Mouse (Mus musculus) ES-CJ7 (cell line): ENCODE results near the gene Ctnnbl1.

ENCODE experiments used
- DNase-seq: peaks from one replicate; pipeline ENCODE4 v3.0.0; 2011; ENCODE audit warnings: low read depth, low spot score

Ctnnbl1 gene

DNA sequence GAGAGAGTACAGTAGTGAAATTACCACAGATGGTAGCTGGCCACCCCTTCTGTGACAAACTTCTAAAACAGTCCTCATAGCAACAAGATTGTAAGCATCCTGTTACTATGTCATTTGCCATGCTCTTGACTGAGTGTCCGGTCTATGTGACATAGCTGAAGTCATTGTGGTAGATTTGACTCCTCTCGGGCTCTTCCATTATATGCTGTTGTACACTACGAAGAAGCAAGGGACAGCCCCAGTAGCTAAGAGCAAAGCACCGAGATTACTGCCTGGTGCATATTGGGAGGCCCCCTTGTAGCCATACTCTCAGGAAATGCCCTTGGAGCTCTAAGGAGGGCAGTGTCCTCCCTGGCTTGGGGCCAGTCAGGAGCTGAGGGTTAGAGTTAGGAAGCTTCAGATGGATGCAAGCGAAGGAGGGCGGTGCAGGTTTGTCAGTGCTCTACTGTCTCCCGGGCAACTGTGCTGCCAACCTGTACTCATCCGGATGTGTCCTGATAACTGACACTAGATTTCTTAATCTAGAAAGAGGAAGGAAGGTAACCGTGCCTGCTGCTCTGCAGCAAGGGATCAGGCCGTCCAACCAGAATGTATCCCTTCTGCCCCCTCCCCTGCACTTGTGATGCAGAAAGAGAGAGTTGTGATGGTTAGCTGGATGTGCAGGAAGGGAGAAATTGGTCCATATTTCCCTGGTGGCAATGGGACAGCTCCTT is 55.8 kb downstream of the Ctnnbl1 start:
- DNase-seq: no peak

DNA sequence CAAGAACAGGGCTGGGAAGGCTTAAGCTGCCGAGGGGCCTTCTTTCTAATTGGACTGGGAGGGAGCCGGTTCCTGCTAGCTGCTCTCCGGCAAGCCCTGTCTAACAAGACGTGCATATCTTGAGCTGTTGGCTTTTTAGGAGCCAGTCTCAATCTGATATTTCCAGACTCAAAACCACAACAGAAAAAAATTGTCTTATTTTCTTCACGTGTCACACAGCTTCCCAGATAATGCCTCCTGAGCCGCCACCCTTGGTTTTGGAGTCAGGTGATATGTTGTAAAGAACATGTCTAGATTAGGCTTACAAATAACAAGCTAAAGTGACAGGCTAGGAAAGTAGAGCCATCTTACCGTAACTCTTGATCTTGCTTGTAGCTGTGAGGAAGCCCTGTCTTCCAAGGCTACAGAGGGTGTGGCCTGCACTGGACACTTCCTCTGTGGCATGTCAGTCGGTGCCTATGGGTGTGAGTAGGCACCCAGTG is 56.7 kb downstream of the Ctnnbl1 start:
- DNase-seq: no peak

DNA sequence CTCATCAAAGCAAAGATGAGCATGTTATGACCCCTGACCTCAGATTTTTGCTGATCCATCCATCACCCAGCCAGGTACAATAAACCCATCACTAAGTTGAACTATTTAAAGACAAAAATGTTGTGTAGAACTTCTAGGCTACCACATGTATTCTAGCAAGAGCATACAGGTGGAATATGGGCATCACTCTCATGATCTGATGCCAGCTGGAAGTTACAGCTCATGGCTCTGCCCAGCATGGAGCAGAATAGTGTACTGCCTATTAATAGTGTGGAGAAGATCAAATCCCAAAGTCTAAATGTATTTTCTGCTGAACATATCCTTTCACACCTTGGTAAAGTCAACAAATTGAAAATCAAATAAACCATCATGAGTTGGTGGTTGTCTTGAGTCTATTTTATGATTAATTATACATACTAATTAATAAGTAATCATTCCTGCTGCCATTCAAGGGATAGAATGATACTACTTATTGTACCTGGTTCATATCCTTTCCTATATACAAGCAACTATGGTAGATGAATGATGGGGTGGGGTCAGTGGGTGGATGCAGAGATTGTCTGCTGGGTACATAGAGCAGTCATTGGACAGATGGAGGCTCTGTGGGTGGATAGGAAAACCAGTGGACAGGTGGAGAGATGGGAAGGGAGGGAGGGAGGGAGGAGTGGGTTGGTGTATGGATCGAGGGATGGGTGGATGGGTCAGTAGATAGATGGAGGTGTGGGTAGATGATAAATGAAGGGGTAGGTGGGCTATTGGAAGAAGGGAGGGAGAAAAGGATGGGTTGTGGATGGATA is 58.6 kb downstream of the Ctnnbl1 start:
- no peak for DNase-seq

DNA sequence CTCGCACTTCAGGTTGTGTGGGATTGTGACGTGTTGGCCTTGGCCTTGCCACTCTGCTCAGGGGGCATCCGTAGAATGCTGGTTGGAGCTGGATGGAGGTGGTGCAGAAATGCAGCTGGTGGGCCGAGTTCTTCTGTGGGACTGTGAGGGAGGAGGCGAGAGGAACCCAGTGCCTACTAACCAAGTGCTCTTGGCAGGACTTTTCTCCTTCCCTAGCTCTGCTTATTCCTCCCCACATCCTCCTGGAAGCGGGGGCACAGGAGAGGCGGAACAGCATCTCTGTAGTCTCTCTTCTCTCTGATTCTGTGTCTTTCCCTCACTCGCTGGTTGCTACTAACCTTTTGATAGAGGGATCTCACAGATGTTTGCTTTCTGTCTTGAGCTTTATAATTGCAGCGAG is 62.3 kb downstream of the Ctnnbl1 start:
- DNase-seq: no peak

DNA sequence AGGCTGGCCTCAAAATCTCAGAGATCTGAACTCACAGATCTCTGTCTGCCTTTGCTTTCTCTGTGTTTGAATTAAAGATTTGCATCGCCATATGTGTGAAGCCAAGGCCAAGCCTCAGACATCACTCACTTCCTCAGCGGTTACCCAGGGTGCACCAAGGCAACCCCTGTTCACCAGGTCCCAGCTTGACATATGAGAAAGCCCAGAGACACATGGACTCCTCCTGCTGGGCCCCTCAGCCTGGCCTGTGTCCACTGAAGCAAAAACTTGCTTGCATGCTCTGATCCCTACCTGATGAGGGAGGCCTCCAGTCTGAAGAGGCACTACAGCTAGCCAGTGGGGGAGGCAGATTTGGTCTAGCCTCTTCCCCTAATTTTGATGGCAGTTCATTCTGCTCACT is 63.1 kb downstream of the Ctnnbl1 start:
- no peak for DNase-seq

DNA sequence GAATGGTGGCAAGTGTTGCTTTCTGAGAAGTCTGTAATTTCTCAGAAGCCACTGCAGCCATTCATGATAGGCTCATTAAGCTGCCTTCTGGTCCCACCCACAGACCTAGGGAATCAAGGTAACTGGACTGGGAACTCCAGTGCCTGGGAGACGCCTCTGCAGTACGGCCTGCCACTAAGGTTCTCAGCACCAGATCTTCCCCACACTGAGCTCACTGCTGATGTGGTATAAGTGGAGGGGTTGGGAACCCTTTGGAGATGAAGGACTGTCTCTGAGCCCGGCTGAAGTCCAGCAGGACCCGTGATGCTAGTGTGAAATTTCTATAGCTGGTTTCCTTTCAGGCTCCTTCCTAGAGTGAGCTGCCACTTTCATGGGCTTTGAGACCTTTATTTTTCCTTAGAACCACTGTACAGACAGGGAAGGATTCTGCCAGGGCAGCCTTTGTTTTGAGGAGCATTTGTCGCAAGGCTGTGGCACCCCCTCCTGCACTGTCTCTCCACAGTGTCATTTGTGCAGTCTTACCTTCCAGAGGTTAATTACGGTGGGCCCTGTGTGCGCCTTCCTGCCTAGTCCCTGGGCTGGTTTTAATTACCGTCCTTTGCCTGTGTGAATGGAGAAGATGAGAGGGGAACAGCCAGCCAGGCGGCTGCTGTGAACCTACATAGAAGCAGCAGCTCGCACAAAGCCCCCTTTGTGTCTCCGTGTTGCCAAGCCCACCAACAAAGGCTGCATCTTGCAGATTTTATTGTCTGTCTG is 63.7 kb downstream of the Ctnnbl1 start:
- DNase-seq: no peak

DNA sequence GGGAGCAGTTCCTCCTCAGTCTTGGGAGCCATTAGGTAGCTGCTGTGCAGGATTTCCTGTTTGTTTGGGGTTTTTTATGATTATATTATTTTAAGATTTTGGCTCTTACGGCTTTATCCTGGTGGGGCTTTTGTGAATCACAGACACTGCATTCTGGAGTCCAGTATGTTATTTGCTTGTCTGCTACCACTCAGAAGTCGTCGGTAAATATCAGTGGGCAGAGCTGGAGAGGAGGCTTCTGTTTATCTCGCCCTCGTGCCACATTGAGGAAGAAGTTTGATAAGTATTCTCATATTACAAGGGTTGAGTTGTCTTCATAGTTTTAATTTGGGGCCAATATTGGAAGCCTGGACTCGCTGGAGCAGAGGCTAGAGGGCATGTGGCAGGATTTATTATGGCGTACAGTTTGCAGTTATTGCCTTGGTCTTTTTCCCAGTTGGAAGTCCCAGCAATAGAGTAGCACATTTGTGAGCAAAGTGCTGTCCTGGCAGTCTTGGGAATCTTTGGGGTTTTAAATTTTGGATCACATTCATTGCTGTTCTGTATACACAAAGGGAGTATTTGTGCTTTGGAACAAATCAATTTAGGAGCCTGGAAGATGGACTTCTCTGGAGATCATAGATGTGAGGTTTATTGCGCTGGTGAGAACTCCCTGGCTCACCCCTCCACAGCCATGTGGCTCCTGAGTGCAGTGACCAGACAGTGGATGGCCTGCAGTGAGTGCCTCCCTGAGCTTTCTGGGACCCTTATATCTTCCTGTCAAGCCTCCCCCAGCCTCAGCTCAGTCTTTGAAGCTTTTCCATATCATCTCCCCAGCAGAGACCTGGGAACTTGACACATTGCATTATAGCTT is 64.5 kb downstream of the Ctnnbl1 start:
- no peak for DNase-seq

DNA sequence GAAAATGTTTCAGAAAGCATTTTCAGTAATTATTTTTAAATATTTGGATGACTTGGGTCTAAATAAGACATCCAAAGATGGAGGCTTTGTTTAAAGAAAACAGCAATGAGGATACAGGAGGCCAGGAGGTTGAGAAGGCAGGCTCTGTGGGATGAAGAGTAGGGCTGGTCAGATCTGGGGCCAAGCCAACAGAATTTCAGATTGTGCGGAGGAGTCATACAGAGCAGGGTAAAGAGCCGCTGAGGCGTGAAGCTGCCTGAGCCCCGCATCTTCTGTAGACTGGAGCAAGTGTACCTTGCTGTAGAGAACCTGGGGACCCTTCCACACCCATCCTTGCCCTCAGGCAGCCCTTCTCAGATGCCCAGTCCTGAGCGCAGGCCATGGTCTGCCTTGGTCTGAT is 65.5 kb downstream of the Ctnnbl1 start:
- DNase-seq: no peak

DNA sequence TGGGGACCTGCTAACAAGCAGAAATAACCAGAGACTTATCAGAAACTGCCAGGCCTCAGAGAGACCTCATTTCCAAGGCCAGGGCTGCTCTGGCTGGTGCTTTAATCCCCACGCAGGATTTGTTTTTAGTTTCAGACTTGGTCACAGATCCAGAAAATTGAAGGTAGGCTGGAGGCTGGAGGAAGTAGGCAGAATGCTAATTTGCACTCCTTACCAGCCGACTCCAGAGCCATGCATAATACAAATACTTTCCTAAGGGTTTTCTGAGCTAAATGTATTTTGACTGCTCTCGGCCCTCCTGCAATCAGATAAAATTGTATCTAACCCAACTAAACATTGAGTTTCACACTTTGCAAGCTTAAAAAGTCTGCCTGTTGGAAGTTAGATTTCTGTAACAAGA is 67.2 kb downstream of the Ctnnbl1 start:
- no peak for DNase-seq

DNA sequence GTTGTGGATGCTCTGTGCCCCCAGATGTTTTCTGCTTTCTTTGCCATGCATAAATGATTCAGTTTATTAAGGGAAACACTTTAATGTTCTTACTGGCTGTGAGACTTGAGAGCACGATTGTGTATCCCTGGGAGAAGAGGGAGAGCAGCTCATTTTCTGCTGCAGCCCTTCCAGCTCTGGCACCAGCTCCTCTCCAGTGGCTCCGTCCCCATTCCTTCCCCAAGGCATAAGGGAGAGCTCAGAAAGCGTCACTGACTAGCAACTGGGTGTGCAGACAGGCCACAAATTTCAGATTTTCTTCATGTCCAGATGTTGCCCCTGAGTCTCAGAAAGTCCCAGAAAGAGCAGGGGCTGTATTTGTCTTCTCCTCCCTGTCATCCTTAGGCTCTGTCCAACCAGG is 67.9 kb downstream of the Ctnnbl1 start:
- DNase-seq: no peak

DNA sequence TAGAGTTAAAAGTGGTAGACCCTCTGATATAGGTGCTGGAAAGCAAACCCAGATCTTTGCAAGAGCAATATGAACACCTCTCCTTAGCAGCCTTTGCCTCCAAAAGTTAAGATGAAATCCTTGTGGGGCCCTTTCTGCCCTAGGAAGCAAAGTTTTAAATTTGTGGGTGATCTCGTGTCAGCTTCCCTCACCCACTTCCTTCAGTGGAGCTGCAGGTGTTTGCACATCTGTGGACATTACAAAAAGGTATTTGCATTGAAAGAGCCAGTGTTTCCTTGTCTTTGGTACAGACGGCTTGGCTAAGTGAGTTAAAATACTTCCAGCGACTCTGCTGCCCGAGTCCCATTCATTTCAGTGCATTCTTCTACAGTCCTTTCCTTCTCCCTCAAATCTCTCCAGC is 69.9 kb downstream of the Ctnnbl1 start:
- no peak for DNase-seq

DNA sequence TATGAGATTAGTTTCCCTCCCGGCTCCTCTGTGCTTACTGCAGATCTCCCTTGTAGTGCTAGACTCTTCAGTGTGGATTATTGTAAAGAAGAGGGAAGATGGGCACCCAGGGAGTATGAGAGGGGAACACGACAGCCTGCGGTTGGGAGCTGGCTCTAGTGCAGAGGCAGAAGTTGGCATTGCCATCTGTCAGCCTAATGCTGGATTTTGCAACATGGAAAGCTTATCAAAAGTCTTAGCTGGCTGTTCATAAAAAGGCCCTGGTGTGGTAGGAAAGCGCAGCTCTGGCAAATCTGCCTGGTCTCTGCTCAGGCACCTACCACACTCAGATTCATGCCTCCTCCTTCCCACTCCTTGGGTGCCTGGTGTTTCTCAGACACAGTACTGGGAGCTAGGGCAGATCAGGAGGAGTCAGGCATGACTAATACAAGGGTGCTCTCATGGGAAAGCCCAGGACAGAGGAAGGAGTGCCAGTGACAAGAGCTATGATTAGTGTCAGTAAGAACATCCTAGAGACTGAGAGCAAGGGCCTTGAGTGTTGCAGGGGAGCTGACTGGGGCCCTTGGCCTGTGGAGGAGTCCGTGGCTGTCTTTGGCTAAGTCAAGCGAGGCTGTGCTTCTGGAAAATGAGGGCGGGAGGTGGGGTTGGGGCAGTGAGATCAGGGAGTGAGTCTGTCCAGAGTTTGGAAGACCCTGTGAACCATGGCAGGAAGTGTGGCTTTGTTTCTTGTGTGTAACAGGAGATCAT is 70.6 kb downstream of the Ctnnbl1 start:
- DNase-seq: no peak

DNA sequence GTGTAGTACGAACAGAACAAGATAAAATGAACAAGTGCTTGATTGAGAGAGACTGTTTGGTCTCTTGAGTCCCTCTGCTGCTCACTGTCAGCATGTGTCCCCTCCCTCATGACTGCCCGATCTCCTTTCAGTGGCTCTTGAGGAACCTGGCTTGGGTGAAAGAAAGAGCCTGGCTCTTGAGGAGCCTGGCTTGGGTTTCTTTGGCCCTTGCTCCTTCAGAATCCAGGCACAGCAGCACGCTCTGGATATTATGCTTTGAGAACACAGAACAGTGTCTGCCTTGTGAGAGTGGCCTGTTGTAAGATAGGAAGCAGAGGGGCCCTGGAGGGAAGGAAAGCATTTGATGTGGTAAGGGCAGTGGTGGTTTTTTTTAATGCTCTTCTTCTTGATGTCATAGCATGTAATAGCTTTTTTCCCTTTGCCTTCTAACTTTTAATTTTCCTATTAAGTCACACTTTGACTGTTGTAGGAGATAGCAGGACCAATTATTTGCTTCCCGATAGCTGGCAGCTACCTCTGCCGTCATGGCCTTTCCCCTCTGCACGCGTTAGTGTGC is 71.2 kb downstream of the Ctnnbl1 start:
- no peak for DNase-seq

DNA sequence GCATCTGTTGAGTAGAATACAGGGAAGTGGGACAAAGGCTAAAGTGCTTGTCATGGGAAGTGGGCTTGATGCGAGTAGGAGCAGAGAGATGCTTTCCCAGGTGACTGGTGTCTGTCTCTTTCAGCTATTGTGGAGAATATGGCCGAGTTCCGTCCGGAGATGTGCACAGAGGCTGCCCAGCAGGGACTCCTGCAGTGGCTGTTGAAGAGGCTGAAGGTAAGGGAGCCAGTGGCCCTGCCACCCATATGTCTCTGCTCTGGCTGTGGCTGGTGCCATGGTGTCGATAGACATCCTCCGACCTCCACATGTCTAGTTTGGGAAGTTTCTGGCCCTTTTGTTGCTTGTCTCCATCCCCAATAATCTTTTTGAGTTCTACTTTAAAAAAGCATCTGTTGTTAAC is 72.1 kb downstream of the Ctnnbl1 start:
- no peak for DNase-seq

DNA sequence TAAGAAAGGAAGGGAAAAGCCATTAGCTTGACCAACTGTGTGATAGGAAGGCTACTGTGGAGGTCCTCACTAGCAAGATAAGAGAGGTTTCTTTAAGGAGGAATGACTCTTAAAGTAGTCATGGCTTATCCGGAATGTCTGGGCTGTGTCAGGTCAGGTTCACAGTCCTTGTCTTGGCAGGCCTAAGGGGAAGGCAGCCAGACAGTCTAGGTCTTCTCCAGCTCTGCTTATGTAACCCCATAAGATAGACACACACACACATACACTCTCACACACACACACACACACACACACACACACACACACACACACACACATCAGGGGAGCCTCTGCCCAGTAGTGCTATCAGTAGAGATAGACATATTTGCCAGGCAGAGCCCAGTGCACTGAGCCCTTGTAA is 73.5 kb downstream of the Ctnnbl1 start:
- no peak for DNase-seq

DNA sequence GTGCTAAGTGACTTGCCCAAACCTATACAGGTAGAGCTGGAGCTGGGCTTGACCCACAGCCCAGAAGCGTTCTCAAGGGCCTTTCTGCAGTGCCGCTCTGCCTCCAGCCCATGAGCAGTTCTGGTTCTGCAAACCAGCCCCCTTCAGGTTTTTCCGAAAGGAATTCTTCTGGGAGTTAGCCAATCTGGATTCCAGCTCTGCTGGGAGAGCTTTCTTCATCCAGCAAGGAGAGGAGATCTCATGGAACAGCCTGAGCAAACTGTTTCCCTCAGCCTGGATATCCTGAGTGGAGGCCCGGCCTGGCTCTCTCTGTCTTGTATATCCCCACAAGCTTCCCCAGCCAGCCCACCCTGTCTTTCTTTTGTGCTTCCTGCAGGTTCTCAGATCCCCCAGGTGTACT is 75.9 kb downstream of the Ctnnbl1 start:
- DNase-seq: no peak

DNA sequence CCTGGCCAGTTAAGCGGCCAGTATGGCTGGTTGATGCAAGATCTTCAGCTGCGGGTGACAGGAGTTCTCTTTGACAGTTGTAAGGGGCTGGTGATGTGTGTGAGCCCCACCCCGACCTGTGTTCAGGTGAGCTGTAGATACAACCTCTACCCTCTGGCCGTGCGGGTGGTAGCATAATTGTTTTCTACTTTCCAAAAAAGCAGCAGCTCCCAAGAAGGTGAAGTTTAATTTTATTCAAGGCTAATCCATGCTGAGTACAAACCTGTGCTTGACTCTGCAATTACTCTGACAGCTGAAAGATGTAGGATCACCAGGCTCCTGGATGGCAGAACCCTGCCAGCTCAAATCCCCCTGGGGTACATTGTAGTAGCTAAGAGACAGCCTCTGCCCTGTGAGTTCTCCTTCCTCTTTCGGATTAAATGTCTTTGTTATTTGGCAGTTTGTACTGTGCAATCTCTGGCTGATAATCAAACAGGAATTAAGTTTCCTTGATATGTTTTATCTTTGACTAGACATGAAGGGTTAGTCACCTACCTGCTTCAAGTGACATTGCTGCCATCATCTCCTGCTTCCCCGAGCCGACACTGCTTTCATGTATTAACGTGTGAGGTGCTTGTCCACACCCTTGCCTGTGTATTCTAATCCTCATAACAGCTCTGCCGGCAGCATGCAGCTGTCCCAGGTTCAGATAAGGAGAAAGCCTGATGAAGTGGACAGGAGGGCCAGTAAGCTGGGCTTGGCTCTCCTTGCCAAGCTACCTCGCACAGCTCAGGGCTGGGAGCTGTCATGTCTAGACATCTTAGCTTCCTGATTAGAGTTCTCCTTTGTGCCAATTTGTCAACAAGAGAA is 77.1 kb downstream of the Ctnnbl1 start:
- no peak for DNase-seq

DNA sequence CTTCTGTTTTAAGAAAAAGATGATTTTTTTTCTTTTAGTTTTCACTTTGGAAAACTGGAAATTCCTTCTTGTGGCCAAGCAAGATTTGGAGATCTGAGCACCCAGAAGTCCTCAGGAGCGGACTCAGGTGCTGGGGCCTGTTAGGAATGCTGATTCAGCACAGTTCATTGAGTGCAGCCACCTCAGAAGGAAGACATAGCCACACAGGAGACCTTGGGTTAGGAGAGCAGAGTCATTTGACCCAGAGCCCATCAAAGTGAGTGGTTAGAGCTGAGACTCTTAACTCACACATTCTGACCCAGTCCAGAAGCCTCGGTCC is 77.7 kb downstream of the Ctnnbl1 start:
- DNase-seq: no peak

DNA sequence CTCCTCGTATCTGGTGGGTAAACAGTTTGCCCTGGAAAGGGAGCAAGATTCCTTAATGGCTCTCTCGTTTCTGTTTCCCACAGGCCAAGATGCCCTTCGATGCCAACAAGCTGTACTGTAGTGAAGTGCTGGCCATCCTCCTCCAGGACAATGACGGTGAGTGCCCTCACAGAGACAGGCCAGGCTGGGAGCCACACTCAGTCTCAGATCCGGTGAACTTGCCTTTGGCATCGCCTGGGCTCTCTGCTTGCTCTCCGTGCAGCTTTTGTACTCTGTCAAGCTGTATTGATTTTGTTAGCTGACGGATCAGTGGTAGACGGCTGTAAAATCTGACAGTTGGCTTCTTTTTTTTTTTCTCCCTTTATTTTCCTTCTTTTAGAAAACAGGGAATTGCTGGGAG is 80.5 kb downstream of the Ctnnbl1 start:
- no peak for DNase-seq
